Mouse (Mus musculus) heart, postnatal 14 days (tissue): Measurements from ENCODE around the gene Socs1. TPM values are rescaled to one million over a fixed set of nuclear protein-coding genes. Genes with fewer than 3 reads are reported as not detected.

ENCODE experiments used
- DNase-seq, 2 experiments: peaks; one replicate each; pipeline ENCODE4 v3.0.0; 2021 to 2022
- intact Hi-C: fragments of 180-260 bp; cut with DNase I; formaldehyde crosslinking; loops from one replicate; pipeline ENCODE4 v1.15.1; 2025
- total RNA-seq, 2 experiments: library from RNA; stranded (reverse); gene quantifications; 2 replicates each; pipeline ENCODE4 v1.2.3; 2021

Socs1 gene
- total RNA-seq, 2 experiments from 2014 or later = 0.84 to 1.9 TPM

GRCm38 (mm10) chr16:10768821-10769220 is 16.5 kb downstream of the Socs1 start:
- DNase-seq = no peak
- intact Hi-C loops = loop anchor here (2.0 to 5.0 kb wide), 4 partner anchors 47 to 197 kb away; no protein-coding TSS in a partner anchor

- intact Hi-C loops = loop anchor here (2.0 to 5.0 kb wide), 4 partner anchors 45 to 195 kb away; no protein-coding TSS in a partner anchor
- peak; percentile 71 to 88 for DNase-seq
Observed at GRCm38 (mm10) chr16:10767158-10767557, 18.2 kb downstream of the Socs1 start.

DNA sequence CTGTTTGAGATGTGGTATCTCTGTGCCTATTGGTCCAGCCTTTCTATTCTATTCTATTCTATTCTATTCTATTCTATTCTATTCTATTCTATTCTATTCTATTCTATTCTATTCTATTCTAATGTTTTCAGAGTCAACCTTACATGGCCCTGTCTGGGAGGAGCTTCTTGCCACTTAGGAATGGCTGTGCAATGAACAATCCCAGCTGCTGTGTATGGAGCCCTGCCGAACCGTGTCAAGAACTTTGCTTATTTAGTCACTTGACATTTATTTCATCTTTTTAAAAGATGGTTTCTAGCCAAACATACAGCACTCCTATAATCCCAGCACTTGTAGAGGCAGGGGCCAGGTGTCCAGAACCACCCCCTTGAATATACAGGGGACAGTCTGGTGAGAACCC is 21.0 kb downstream of the Socs1 start:
- peak; percentile 36 to 58 for DNase-seq
- intact Hi-C loops = no loop called here

DNA sequence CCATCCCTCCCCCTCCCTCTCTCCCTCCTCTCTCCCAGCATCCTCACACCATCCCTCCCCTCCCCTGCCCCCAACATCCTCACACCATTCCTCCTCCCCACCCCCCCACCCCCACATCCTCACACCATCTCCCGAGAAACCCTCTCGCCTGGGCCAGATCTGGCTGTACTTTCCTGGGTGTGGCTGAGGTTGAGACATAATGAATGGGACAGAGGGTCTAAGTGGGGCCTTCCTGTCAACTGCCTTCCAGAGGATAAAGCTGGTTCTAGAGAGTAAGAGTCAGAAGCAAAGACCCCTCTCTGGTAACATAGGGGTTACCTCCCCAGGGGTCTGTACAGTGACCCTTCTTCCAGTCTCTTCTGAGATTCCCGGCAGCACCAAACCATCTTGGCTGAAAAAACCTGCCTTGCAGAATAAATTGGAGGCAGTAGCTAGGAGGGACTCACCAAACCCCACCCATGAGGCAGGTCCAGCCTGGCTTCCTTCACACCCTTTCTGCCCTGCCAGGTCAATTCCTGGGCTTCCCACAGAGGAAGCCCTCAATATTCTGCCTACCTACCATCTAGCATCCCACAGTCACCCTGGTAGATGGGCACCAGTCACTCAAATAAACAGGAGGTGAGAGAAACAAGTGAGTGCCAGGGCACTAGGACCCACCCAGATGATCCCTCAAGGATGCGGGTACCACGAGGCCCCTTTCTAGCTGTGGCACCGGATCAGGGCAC is 21.6 kb downstream of the Socs1 start:
- intact Hi-C loops = no loop called here
- DNase-seq = peak in 1 of 2 experiments; percentile 31

- DNase-seq = no peak
- intact Hi-C loops = no loop called here
Observed at GRCm38 (mm10) chr16:10762569-10763180, 22.7 kb downstream of the Socs1 start.

DNA sequence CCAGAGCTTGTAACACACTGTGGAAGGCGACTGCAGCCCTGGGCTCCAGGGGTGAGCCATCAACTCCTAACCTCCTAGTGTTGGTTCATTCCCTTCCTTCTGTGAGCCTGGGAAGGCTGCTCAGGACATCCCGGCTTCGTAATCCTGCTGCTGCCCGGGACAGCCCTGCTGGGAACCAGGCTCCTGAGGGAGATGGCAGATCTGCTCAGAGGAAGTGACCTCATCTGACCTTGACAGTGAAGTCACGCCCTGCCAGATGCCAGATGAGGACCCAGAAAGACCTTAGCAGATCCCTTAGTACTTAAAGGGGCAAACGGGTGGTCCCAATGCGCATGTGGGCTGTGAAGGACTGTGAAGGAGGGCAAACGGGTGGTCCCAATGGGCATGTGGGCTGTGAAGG is 24.2 kb downstream of the Socs1 start:
- intact Hi-C loops = no loop called here
- no peak for DNase-seq

GRCm38 (mm10) chr16:10756168-10756567 is 29.2 kb downstream of the Socs1 start:
- DNase-seq = no peak
- intact Hi-C loops = no loop called here

DNA sequence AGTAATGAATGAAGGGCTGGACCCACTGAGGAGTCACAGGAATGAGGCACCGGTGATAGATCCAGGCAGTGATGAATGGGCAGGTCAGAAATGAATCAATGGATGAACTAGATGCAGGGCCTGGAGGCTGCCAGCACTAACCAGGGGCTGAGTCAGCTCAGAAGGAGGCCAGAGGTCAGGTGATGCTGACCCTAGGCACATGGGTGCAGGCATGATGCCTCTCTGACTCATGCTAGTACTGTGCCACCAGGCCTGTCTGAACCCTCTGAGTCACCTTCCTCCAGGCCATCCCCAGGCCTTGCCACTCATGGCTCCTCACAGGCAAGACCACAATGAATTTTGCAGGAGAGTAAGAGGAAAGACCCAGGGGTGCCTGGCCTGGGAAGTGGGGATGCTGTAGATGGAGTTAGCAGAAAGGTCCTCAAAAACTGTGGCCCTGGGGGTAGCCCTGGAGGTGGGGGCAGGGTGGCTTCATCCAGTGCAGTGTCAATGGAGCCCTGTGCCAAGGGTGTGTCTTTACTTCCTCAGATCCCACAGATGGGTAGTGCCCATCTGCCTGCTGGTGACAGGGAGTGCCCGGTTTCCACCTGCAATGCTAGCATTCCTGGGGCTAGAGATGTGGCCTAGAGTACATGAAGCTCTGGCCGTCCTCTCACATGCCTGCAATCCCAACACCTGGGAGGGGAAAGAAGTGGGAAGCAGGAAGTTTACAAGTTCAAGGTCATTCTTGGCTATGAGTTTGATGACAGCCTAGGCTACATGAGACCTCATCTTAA is 30.6 kb downstream of the Socs1 start:
- intact Hi-C loops = no loop called here
- DNase-seq = no peak

- peak in 1 of 2 experiments; percentile 33 for DNase-seq
- intact Hi-C loops = no loop called here
Observed at GRCm38 (mm10) chr16:10749824-10750223, 35.5 kb downstream of the Socs1 start.

DNA sequence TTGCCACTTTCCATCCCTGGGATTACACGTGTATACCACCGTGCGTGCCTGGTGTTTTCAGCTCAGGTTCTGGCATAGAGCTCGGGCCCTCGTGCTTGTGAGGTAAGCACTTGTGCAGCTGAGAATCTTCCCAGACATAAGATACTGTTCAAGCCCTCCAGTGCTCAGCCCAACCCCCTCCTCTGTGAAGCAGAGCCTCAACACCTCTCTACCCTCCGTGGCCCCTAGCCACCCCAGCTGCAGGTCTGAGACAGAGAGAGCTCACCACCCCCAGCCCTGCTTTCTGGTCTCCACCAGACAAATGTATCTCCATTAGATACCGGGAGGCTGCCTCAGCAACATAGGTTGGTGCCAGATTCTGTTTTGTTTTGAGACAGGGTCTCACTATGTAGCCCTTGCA is 36.1 kb downstream of the Socs1 start:
- intact Hi-C loops = no loop called here
- no peak for DNase-seq

GRCm38 (mm10) chr16:10741082-10741481 is 44.3 kb downstream of the Socs1 start:
- DNase-seq = no peak
- intact Hi-C loops = no loop called here

DNA sequence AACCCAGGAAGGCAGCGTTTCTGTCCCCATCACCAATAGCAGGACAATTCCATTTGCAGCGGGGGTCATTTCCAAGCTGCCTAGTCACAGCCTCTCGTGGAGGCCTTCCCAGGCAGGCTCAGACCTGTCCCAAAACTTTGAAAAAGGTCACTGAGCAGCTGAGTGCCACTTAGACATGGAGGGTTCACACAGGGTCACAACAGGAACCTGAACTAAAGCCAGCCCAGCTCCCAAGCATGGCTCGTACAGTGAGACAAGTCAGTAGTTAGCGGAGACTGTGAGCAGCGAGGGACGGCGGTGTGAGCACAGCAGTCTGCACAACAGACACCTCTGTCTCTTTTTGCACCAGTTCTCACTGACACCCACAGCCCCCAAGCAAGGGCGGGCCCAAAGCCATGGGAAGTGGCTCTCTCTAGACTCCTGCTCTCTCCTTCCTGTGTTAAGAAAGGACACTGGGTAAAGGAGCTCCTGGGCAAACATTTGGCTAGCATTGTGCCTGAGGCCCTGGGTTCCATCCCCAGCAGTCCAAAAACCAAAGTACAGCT is 45.4 kb downstream of the Socs1 start:
- peak; percentile 37 to 55 for DNase-seq
- intact Hi-C loops = no loop called here

- no peak for DNase-seq
- intact Hi-C loops = no loop called here
Observed at GRCm38 (mm10) chr16:10738866-10739265, 46.5 kb downstream of the Socs1 start.

DNA sequence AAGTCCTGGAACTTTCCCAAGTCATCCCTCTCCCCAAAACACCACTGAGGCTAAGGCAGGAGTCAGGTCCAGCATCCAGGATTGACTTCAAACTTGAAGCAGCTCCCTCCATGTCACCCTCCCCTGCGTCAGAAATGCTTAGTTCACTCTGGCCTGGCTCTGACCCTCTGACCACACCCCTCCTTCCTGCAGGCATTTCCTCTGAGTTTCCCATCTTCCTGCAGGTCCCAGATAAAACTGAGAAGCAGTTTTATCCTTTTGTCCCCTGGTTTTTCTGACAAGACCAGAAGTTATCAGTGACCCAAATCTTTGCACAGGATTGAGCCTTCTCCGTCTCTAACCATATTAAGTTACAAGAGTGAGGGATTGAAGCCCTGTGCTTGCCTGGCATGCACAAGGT is 47.8 kb downstream of the Socs1 start:
- peak; percentile 31 to 49 for DNase-seq
- intact Hi-C loops = no loop called here

GRCm38 (mm10) chr16:10736364-10736763 is 49.0 kb downstream of the Socs1 start:
- intact Hi-C loops = no loop called here
- no peak for DNase-seq

- peak in 1 of 2 experiments; percentile 49 for DNase-seq
Observed at GRCm38 (mm10) chr16:10735781-10736180, 49.6 kb downstream of the Socs1 start.

GRCm38 (mm10) chr16:10732421-10732820 is 52.9 kb downstream of the Socs1 start:
- DNase-seq = no peak
- intact Hi-C loops = no loop called here

More at GRCm38 (mm10) chr16:10735781-10736180, 49.6 kb downstream of the Socs1 start:
- intact Hi-C loops = no loop called here
